Mouse (Mus musculus): Measurements from ENCODE around the gene Arl5a.

GRCm38 (mm10) chr2:52372080-52372479 lies 52.6 kb downstream of the Arl5a start:
- no peak for TF ChIP-seq TAL1 (IDR thresholded peaks at IDR 0.05; ENCODE audit: low read length)
- TF ChIP-seq GATA1 (IDR thresholded peaks at IDR 0.05; ENCODE audit: low read length), result no peak

Measured in erythroblast, embryonic 14.5 days (primary cell).